Mouse (Mus musculus): ENCODE measurements around the gene Cryzl2. TPM values are rescaled to one million over a fixed set of nuclear protein-coding genes. Genes with fewer than 3 reads are reported as not detected.

The Cryzl2 gene
- 1.1 TPM for polyA plus RNA-seq (2017; shearing (Covaris generic))

DNA sequence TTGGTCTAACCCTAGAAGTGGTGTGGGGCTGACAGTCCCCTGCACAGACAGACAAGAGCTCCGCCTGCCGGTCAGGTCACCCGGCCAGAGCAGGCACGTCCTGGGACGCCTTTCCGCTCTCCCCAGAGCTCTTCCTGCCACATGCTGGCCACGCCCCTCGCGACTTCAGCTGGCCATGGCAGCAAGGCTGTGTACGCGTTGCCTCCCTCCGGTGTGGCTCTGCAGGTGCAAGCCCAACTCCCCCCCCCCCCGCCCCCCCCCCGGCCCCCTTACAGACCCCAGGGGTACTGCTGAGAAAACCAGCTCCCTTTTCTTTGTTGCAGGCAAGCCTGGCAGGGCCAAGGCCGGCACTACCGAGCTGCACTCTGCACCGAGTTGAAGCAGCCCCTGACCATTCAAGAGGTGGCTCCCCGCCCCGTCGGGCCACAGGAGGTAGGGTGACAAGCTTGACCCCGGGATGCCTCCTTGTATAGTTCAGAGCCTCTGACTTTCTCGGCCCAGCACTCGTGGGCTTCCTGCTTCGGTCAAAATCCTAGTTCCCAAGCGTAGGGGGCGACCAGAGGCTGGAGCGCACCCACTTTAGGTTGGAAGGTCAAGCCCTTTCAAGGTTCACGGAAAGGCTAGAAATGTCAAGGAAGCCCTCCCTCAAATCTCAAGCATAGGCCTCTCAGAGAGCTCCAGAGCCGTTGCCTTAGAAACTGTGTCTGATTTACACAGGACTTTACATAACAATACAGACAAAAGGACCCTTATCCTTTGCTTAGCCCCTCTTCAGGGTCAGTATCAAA lies at the start of gene Cryzl2:
Gene Cryzl2 (plus strand): TSS at position 157 of the 788 bp plus-strand sequence.

DNA sequence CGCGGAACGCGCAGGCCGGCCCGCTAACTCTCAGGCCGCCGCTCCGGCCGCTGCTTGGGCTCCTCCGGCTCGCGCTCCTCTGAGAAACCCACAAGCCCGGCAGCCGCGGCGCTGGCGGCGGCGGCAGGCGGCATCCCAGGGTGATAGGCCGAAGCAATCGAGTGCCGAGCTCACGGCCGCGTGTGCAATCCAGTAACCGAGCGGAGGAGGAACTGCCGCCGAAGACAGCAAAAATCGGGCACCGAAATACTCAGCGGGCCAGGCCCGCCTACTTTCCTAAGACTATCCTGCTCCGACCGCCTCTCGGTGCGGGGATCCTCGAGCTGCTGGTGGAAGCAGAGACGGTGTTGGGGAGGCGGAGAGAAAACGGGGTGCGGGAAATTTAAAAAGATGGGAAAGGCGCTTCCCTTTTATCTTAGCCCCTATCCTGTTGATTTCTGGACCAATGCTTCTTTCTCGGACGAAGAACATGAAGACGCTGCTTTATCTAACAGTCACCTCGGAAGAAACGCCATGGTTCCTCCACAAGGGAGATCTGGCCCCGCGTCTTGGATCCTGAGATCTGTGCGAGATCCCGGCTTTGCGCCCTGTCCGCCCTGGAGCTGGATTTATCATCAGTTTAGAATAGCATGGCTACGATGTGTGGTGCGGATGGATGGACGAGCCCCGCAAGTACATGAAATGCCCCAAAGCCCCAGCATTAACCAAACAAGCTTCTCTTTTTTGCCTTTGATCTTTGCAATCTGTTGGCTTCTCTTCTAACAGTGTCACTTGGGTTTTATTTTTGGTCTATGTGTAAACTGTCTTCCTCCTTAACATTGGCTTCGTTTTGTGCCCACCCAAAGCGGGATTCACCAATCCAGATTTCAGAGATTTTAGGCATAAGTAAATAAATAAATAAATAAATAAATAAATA lies 45.7 kb upstream of the Cryzl2 start, which contains the start of gene Rasal2:
Gene Rasal2 (minus strand): TSS at position 142 of the 916 bp plus-strand sequence.

DNA sequence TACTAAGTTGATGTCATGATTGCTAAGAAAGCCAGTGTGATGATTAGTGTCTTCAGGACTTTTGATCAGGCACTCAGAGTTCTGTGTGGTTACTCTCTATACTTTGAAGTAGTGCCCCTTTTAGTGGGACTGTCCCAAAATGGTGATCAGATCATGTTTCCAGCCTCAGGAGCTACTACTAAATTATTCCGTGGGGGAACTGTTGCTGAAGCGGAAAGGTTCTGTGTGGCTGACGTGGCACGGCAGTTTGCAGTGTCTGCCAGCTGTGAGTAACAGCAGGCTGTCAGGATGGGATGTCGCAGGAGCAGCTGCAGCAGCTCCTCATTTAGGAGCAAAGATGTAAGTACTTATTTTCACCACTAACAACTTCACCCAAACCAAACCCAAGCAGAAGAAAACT lies 48.1 kb downstream of the Cryzl2 start, which contains the start of gene Sec16b:
Gene Sec16b (plus strand): TSS at position 207 of the 400 bp plus-strand sequence.

Other genes starting within 250 kb of the Cryzl2 start
- gene Rasal2, start 46.0 kb upstream of the Cryzl2 start, polyA plus RNA-seq (2017; shearing (Covaris generic)) = 0.59 TPM
- gene Sec16b, start 48.2 kb downstream of the Cryzl2 start, polyA plus RNA-seq (2017; shearing (Covaris generic)) = 0.27 TPM